ENCODE assay signal across 8 mouse cellular contexts in genomic region chr7:66107930-66108329, GRCm38 (mm10). TPM values are rescaled to one million over a fixed set of nuclear protein-coding genes. Genes with fewer than 3 reads are reported as not detected.
A peak's percentile ranks its signal among the peaks of the same experiment; 100 is the strongest.
DNase-seq lines count a peak whose midpoint lies in the region; ATAC-seq and TF ChIP-seq lines count a peak whose summit lies in the region.

No protein-coding gene starts in this region.

- no peak overlapping the region for H3K4me3 ChIP-seq in stomach, postnatal 0 days (ENCODE audit: low read depth, low read length)

- intact Hi-C loops in heart, postnatal 25 days (cut with DNase I) = loop anchor here (1.0 kb wide), 1 partner anchor 142 kb away; no protein-coding TSS in a partner anchor

- TF ChIP-seq CTCF in stomach, postnatal 0 days (IDR thresholded peaks at IDR 0.05; ENCODE audit: low read depth) = peak; percentile 66

- ATAC-seq in stomach, postnatal 0 days (ENCODE audit: low FRiP score, low TSS enrichment) = no peak

- no peaks in the 10 kb centered on the region for H3K9me3 ChIP-seq in stomach, postnatal 0 days (ENCODE audit: control insufficient read depth, low read length)

- 12% methylated on average over 7 of the region's 7 CpGs for WGBS in stomach, postnatal 0 days

- peak; percentile 47 to 53 for DNase-seq in heart, adult 18-20 months
- DNase-seq in heart, postnatal 25 days (ENCODE audit: low spot score) = no peak
- DNase-seq in thymus, postnatal 25 days = peak; percentile 29
- no peak for DNase-seq in thymus, adult 18-20 months
- peak; percentile 53 for DNase-seq in kidney, adult 9 months
- no peak for DNase-seq in stomach, postnatal 0 days (ENCODE audit: low spot score)
- DNase-seq in ovary, postnatal 14 days (ENCODE audit: low spot score) = no peak
- no peak for DNase-seq in yolk sac, embryonic 10.5 days (ENCODE audit: low spot score)

- H3K4me2 ChIP-seq in stomach, postnatal 0 days (replicated peaks; ENCODE audit: low read depth) = no peak overlapping the region

- no peak overlapping the region for H3K9ac ChIP-seq in stomach, postnatal 0 days (ENCODE audit: low read length)

- H3K27me3 ChIP-seq in stomach, postnatal 0 days (ENCODE audit: control insufficient read depth, insufficient read depth, low read length) = no peaks in the 10 kb centered on the region

- no peak overlapping the region for H3K27ac ChIP-seq in stomach, postnatal 0 days (replicated peaks)

- no peaks in the 10 kb centered on the region for H3K36me3 ChIP-seq in stomach, postnatal 0 days (ENCODE audit: control insufficient read depth, insufficient read depth, low read length)

- 0 out of 2 replicates have a peak, but pooled peaks cover 6% of the 10 kb centered on the region for H3K4me1 ChIP-seq in stomach, postnatal 0 days (replicated peaks; ENCODE audit: control insufficient read depth, insufficient read depth)

- no peak for TF ChIP-seq EP300 in stomach, postnatal 0 days (optimal IDR thresholded peaks at IDR 0.05)

RNA-seq across cellular contexts. Expression of gene Chsy1, which starts 1.4 kb away (rescaled TPM):
- 10 to 100 TPM in 1 of 2 experiments, 1 to 10 TPM in 1; 9.7 to 11.8 TPM for total RNA-seq in heart, adult 18-20 months (2021)
- total RNA-seq in heart, postnatal 25 days (2021) = 10 to 100 TPM; 14.4 to 16.8 TPM
- 5.8 and 6.1 TPM in 2 replicates for polyA plus RNA-seq in stomach, postnatal 0 days (2015; fragmentation: Nextera tagmentation; extraction: Ambion mirVana)

RNA-seq across cellular contexts. Expression of gene Selenos, which starts 28.5 kb away (rescaled TPM):
- total RNA-seq in heart, adult 18-20 months (2021) = 10 to 100 TPM; 35.6 to 40.2 TPM
- 10 to 100 TPM; 31.1 to 36.9 TPM for total RNA-seq in heart, postnatal 25 days (2021)
- polyA plus RNA-seq in stomach, postnatal 0 days (2015; fragmentation: Nextera tagmentation; extraction: Ambion mirVana) = 143 TPM in 2 replicates

RNA-seq across cellular contexts. Expression of gene Snrpa1, which starts 49.1 kb away (rescaled TPM):
- total RNA-seq in heart, adult 18-20 months (2021) = 10 to 100 TPM; 21.6 to 22.5 TPM
- 10 to 100 TPM; 20.2 to 22.5 TPM for total RNA-seq in heart, postnatal 25 days (2021)
- 65.0 and 69.6 TPM in 2 replicates for polyA plus RNA-seq in stomach, postnatal 0 days (2015; fragmentation: Nextera tagmentation; extraction: Ambion mirVana)

Comparison
In these comparisons a context has a peak if more than half of its experiments do, and no peak if none do; other contexts are left out.
1. DNase-seq: peak in heart, adult 18-20 months (2 of 2), thymus, postnatal 25 days (single experiment) and kidney, adult 9 months (single experiment); none in heart, postnatal 25 days (single experiment), thymus, adult 18-20 months (0 of 2), stomach, postnatal 0 days (single experiment), ovary, postnatal 14 days (single experiment) and yolk sac, embryonic 10.5 days (single experiment).